Mouse (Mus musculus): ENCODE data around the gene 4930518I15Rik. TPM values are rescaled to one million over a fixed set of nuclear protein-coding genes. Genes with fewer than 3 reads are reported as not detected.
A peak's percentile ranks its signal among the peaks of the same experiment; 100 is the strongest.

Gene 4930518I15Rik
- total and polyA plus RNA-seq, 3 experiments, result 0.23 to 0.60 TPM; not detected in 1

DNA sequence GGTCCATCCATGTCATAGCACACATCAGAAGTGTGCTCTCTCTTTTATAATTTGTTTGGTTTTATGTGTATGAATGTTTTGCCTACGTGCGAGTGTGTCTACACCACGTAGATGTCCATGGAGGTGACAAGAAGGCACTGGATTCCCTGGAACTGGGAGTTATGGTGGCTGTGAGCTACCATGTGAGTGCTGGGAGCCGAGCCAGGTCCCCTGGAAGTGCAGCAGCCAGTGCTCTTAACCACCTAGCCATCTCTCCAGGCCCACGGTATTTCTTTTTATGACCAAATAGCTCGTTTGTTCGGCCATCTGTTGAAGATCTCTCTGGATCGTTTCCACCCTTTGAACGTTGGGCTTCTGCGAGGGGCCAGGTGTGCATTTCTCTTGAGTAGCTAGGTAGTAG lies 14.4 kb downstream of the 4930518I15Rik start:
- H3K36me3 ChIP-seq (ENCODE audit: control insufficient read depth in 1 of 2, insufficient read depth in 2 of 2, low read length in 2 of 2), result peaks cover 11 to 16% of the 10 kb centered on the region in 2 experiments

GRCm38 (mm10) chr2:156842711-156843110 lies 15.0 kb downstream of the 4930518I15Rik start:
- H3K4me1 ChIP-seq (ENCODE audit: control insufficient read depth in 1 of 2, insufficient read depth in 2 of 2, low read length in 2 of 2), result peaks cover 3 to 10% of the 10 kb centered on the region in 2 experiments; a peak in 3 of 4 replicates
- H3K9me3 ChIP-seq (replicated peaks; ENCODE audit: insufficient read depth, low read length), result no peaks in the 10 kb centered on the region
- DNase-seq (ENCODE audit: low read depth, low spot score), result no peak
- H3K79me2 ChIP-seq (ENCODE audit: control insufficient read depth, insufficient read depth, low read length, poor library complexity), result peaks cover 44% of the 10 kb centered on the region
- H3K27me3 ChIP-seq (ENCODE audit: control insufficient read depth in 1 of 2, insufficient read depth in 2 of 2, low read length in 2 of 2), result no peaks in the 10 kb centered on the region
- peak overlapping the region; percentile 63 to 65 for H3K4me3 ChIP-seq (ENCODE audit: control insufficient read depth in 1 of 2, insufficient read depth in 1 of 2, low read depth in 2 of 2, low read length in 2 of 2)
- peak overlapping the region; percentile 97 for H3K9ac ChIP-seq (ENCODE audit: control insufficient read depth, low read depth, low read length, poor library complexity, severe bottlenecking)
- peaks cover 7 to 15% of the 10 kb centered on the region in 2 experiments for H3K36me3 ChIP-seq (ENCODE audit: control insufficient read depth in 1 of 2, insufficient read depth in 2 of 2, low read length in 2 of 2)
- no peak for TF ChIP-seq ETS1 (IDR thresholded peaks at IDR 0.05; ENCODE audit: low read depth, low read length)
- no peak for TF ChIP-seq ZC3H11A (IDR thresholded peaks at IDR 0.05; ENCODE audit: low read depth, low read length)
- no peak for TF ChIP-seq MAFK (IDR thresholded peaks at IDR 0.05; ENCODE audit: borderline replicate concordance, low read depth, low read length)
- TF ChIP-seq SMC3 (IDR thresholded peaks at IDR 0.05; ENCODE audit: low read depth, low read length), result no peak
- no peak for TF ChIP-seq RCOR1 (IDR thresholded peaks at IDR 0.05; ENCODE audit: low read depth, low read length)
- TF ChIP-seq USF1 (IDR thresholded peaks at IDR 0.05; ENCODE audit: low read depth, low read length), result no peak
- no peak for TF ChIP-seq SIN3A (IDR thresholded peaks at IDR 0.05; ENCODE audit: low read length)
- TF ChIP-seq UBTF (IDR thresholded peaks at IDR 0.05; ENCODE audit: borderline replicate concordance, insufficient read depth, low read depth, low read length), result no peak
- no peak for TF ChIP-seq EP300 (IDR thresholded peaks at IDR 0.05; ENCODE audit: low read depth in 1 of 2, low read length in 2 of 2)
- no peak for TF ChIP-seq NRF1 (IDR thresholded peaks at IDR 0.05; ENCODE audit: insufficient read depth, low read depth, low read length, poor library complexity, severe bottlenecking)
- TF ChIP-seq ZNF384 (IDR thresholded peaks at IDR 0.05; ENCODE audit: low read depth, low read length), result no peak
- TF ChIP-seq TBP (IDR thresholded peaks at IDR 0.05; ENCODE audit: low read depth, low read length), result no peak
- no peak for TF ChIP-seq JUND (IDR thresholded peaks at IDR 0.05; ENCODE audit: low read depth, low read length)
- TF ChIP-seq CHD1 (IDR thresholded peaks at IDR 0.05; ENCODE audit: low read depth, low read length), result no peak
- TF ChIP-seq MAX (IDR thresholded peaks at IDR 0.05; ENCODE audit: low read length), result no peak
- no peak for TF ChIP-seq GABPA (IDR thresholded peaks at IDR 0.05; ENCODE audit: low read depth, low read length)
- peak overlapping the region; percentile 77 for H3K27ac ChIP-seq (ENCODE audit: control insufficient read depth, low read depth, low read length)

More for the DNA sequence above, 14.4 kb downstream of the 4930518I15Rik start:
- no peak for TF ChIP-seq GABPA (IDR thresholded peaks at IDR 0.05; ENCODE audit: low read depth, low read length)
- no peak for TF ChIP-seq MYB (IDR thresholded peaks at IDR 0.05; ENCODE audit: low read depth, low read length)
- TF ChIP-seq MAFK (IDR thresholded peaks at IDR 0.05; ENCODE audit: borderline replicate concordance, low read depth, low read length), result no peak
- no peak for TF ChIP-seq EP300 (IDR thresholded peaks at IDR 0.05; ENCODE audit: low read depth in 1 of 2, low read length in 2 of 2)
- H3K27ac ChIP-seq (ENCODE audit: control insufficient read depth, low read depth, low read length), result no peak overlapping the region
- H3K79me2 ChIP-seq (ENCODE audit: control insufficient read depth, insufficient read depth, low read length, poor library complexity), result peaks cover 45% of the 10 kb centered on the region
- DNase-seq (ENCODE audit: low read depth, low spot score), result no peak
- H3K9me3 ChIP-seq (replicated peaks; ENCODE audit: insufficient read depth, low read length), result no peaks in the 10 kb centered on the region
- H3K4me3 ChIP-seq (ENCODE audit: control insufficient read depth in 1 of 2, insufficient read depth in 1 of 2, low read depth in 2 of 2, low read length in 2 of 2), result no peak overlapping the region
- H3K27me3 ChIP-seq (ENCODE audit: control insufficient read depth in 1 of 2, insufficient read depth in 2 of 2, low read length in 2 of 2), result no peaks in the 10 kb centered on the region
- H3K4me1 ChIP-seq (ENCODE audit: control insufficient read depth in 1 of 2, insufficient read depth in 2 of 2, low read length in 2 of 2), result peaks cover 3 to 14% of the 10 kb centered on the region in 2 experiments; a peak in 3 of 4 replicates
- H3K9ac ChIP-seq (ENCODE audit: control insufficient read depth, low read depth, low read length, poor library complexity, severe bottlenecking), result no peak overlapping the region

All from MEL (cell line).